Mouse (Mus musculus): ENCODE data around the gene Ovca2.

DNA sequence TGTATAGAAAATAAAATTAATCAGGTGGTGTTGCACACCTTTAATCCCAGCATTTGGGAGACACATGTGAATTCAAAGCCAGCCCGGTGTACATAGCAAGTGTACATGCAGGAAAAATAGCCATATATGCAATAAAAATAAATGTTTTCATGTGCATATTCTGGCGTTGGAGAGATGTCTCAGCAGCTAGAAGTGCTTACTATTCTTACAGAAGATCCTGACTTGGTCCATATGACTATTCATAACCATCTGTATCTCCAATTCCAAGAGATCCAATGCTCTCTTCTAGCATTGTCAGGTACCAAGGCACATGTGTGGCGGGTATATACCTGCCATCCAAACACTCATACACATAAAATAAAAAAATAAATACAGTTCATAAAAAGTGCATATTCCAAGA, 52.3 kb downstream of the Ovca2 start:
- TF ChIP-seq POLR2A (IDR thresholded peaks at IDR 0.05; ENCODE audit: insufficient read depth, low read depth, low read length) (no peak), CTCF (IDR thresholded peaks at IDR 0.05; ENCODE audit: insufficient read depth, low read depth, low read length) (no peak)

All from olfactory bulb, adult 2 months (tissue).